ENCODE assay signal across 10 mouse cellular contexts in the genomic region with DNA sequence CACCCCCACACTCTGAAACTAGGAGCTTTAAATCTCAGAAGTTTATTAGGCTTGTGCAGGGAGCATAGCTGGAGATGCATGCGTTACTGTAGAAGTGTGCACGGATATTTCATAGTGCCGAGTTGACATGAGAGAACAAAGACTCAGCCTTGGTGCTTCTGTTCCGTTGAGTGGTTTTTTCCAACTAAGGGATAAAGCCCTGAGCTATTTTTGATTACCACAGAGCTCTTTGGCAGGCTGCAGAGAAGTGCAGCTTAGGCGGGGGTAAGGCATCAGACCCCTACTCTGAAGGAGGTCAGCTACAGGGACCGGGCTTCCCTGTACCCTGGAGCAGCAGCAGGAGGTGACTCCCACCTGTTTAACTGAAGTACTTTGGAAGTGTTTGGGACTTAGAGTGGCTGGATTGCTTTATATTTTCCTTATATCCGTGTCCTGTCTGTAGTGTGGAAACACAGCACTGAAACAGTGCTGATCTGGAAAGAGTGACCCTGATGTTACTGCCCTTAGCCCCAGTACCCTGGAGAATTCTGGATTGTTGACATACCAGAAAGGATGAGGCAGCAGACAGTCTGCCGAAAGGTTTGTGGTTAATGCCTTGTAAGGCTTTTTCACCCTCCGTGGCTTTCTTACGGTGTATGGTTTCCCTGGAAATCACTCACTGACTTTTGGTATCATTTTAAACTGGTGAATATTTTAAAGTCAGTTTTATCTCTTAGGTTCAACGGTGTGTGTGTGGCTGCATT. TPM values are rescaled to one million over a fixed set of nuclear protein-coding genes. Genes with fewer than 3 reads are reported as not detected.
A peak's percentile ranks its signal among the peaks of the same experiment; 100 is the strongest.
DNase-seq lines count a peak whose midpoint lies in the region; ATAC-seq lines count a peak whose summit lies in the region.
"Had no signal": no experiment of that assay in that cellular context is flagged by ENCODE, and none has a peak within 500 bp of the region (broad histone marks: within the 10 kb centered on the region; RNA-seq: fewer than 3 reads in every experiment).

No protein-coding gene starts in this region.

- H3K4me1 ChIP-seq in heart, embryonic 15.5 days (replicated peaks): peaks cover 27% of the 10 kb centered on the region
- H3K4me1 ChIP-seq in forebrain, embryonic 16.5 days (replicated peaks; ENCODE audit: control insufficient read depth, insufficient read depth, low read length): peaks cover 9% of the 10 kb centered on the region; the same call in 1 of the 2 replicates

- H3K4me3 ChIP-seq in heart, embryonic 15.5 days: peak overlapping the region; percentile 85
- no peak overlapping the region for H3K4me3 ChIP-seq in forebrain, embryonic 16.5 days (replicated peaks; ENCODE audit: low read length)
- H3K4me3 ChIP-seq: megakaryocyte, embryonic 14.5 days had no signal

- 9% methylated on average over 11 of the region's 11 CpGs for WGBS in heart, embryonic 15.5 days
- 31% methylated on average over 11 of the region's 11 CpGs for WGBS in forebrain, embryonic 16.5 days

- H3K27ac ChIP-seq in heart, embryonic 15.5 days: peak overlapping the region; percentile 91
- no peak overlapping the region for H3K27ac ChIP-seq in forebrain, embryonic 16.5 days (ENCODE audit: low read length)

- H3K4me2 ChIP-seq in heart, embryonic 15.5 days: peak overlapping the region; percentile 80
- no peak overlapping the region for H3K4me2 ChIP-seq in forebrain, embryonic 16.5 days (ENCODE audit: low read length)

- H3K9ac ChIP-seq in heart, embryonic 15.5 days: peak overlapping the region; percentile 92
- H3K9ac ChIP-seq in forebrain, embryonic 16.5 days (replicated peaks; ENCODE audit: low read depth, low read length): no peak overlapping the region
- H3K9ac ChIP-seq: forebrain, postnatal 0 days had no signal

- ATAC-seq in heart, embryonic 15.5 days (replicated peaks; ENCODE audit: insufficient number of reproducible peaks, insufficient read depth, low FRiP score, low read depth): peak; percentile 54
- ATAC-seq in forebrain, embryonic 16.5 days: no peak
- ATAC-seq: forebrain, postnatal 0 days had no signal

- H3K27me3 ChIP-seq in heart, embryonic 15.5 days: no peaks in the 10 kb centered on the region
- H3K27me3 ChIP-seq in forebrain, embryonic 16.5 days (replicated peaks; ENCODE audit: control insufficient read depth, insufficient read depth, low read length): peaks cover 22% of the 10 kb centered on the region

- H3K36me3 ChIP-seq in heart, embryonic 15.5 days: no peaks in the 10 kb centered on the region
- H3K36me3 ChIP-seq in forebrain, embryonic 16.5 days (ENCODE audit: control insufficient read depth, insufficient read depth): no peaks in the 10 kb centered on the region

- H3K9me3 ChIP-seq in heart, embryonic 15.5 days (replicated peaks): no peaks in the 10 kb centered on the region
- no peaks in the 10 kb centered on the region for H3K9me3 ChIP-seq in forebrain, embryonic 16.5 days (ENCODE audit: control insufficient read depth, low read length)
- H3K9me3 ChIP-seq: megakaryocyte, embryonic 14.5 days had no signal

- intact Hi-C loops in gastrocnemius, postnatal 14 days (cut with DNase I; ENCODE audit: low total_unique reads): no loop called here

- peak; percentile 18 for DNase-seq in kidney, adult 9 months
- DNase-seq in kidney, postnatal 4 days: no peak
- DNase-seq in 3134 (ENCODE audit: extremely low read depth, insufficient read length, low spot score): peak; percentile 41
- DNase-seq in Muller cell, postnatal 12 days (ENCODE audit: inconsistent ontology term): peak; percentile 63
- no peak for DNase-seq in gastrocnemius, postnatal 14 days
- DNase-seq in right cerebral cortex, adult 2 months (ENCODE audit: low spot score in 2 of 2): no peak
- DNase-seq: forebrain, postnatal 0 days had no signal

RNA-seq across cellular contexts. Expression of a gene that starts 2.7 kb away (rescaled TPM):
- polyA plus RNA-seq in heart, embryonic 15.5 days (2015; fragmentation: Nextera tagmentation; extraction: Ambion mirVana): 107 and 114 TPM in 2 replicates
- total RNA-seq in gastrocnemius, postnatal 14 days (2021): 1 to 10 TPM; 1.2 TPM
- polyA plus RNA-seq in forebrain, embryonic 16.5 days (2015; fragmentation: Nextera tagmentation; extraction: Ambion mirVana): 0.75 and 1.0 TPM in 2 replicates

Comparison
In these comparisons a context has a peak if more than half of its experiments do, and no peak if none do; other contexts are left out.
1. DNase-seq: peak in kidney, adult 9 months (single experiment), 3134 (single experiment) and Muller cell, postnatal 12 days (single experiment); none in kidney, postnatal 4 days (0 of 2), gastrocnemius, postnatal 14 days (single experiment) and right cerebral cortex, adult 2 months (0 of 2).
2. RNA of a gene that starts 2.7 kb away (polyA plus RNA-seq): 107 to 114 TPM in heart, embryonic 15.5 days; 0.75 to 1.0 TPM in forebrain, embryonic 16.5 days; every median in the first group is over 10 times any median in the second.